Mouse (Mus musculus) G1E (cell line): ENCODE results near the gene Col24a1.

ENCODE experiments used
- CTCF ChIP-seq: IDR thresholded peaks from 2 replicates; pipeline ENCODE4 v1.5.1; 2012; ENCODE audit warnings: low read depth, low read length, inconsistent platforms, mixed read lengths
- GATA1 ChIP-seq: IDR thresholded peaks from 2 replicates; pipeline ENCODE4 v1.6.1; 2012; ENCODE audit warnings: borderline replicate concordance, low read length, inconsistent platforms, mixed read lengths
- GATA2 ChIP-seq: IDR thresholded peaks from 2 replicates; pipeline ENCODE4 v1.6.1; 2012; ENCODE audit warnings: low read depth, low read length, inconsistent platforms, borderline replicate concordance
- POLR2AphosphoS5 ChIP-seq: IDR thresholded peaks from 2 replicates; pipeline ENCODE4 v1.6.1; 2012; ENCODE audit warnings: low read depth, low read length, inconsistent platforms; ENCODE audit not compliant: insufficient replicate concordance
- TAL1 ChIP-seq: conservative IDR thresholded peaks from 2 replicates; pipeline ENCODE4 v1.6.1; 2012; ENCODE audit warnings: low read depth, low read length, inconsistent platforms, mixed read lengths

DNA sequence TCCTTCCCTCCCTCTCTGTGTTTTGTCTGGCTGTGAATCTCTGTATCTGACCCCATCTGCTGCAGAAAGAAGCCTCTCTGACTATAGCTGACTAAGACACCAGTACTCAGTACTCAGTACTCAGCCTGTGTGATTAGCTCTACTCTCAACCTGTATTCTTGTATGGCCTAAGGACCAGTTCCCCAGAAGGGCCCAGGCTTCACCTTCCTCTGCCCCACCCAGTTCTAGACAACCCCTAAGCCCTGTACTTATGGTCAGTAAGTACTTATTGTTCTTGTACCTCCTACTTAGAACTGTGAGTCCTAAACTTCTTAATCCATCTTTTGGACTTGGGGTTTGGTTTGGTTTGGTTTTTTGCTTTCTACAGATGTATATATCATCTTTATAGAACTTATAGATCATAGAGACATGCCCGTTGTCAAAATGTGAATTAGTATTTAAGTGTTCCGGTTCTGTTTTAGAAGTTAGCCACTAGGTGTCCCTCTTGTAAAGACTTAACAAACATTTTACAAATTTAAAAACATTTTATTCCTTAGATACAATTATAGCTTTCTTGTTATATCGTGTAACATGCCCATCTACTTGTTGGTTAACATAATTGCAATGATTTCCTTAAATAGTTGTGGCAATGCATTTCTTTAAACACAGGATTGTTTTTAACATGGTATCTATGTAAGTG, 291.4 kb downstream of the Col24a1 start:
- TF ChIP-seq TAL1 (no peak), GATA1 (no peak), CTCF (no peak), POLR2AphosphoS5 (no peak), GATA2 (no peak)
